Mouse (Mus musculus): ENCODE measurements around the gene Pip4k2c.

GRCm38 (mm10) chr10:127255625-127256345, 44.4 kb upstream of the Pip4k2c start:
- no peak for TF ChIP-seq POLR2AphosphoS2 (IDR thresholded peaks at IDR 0.05; ENCODE audit: insufficient read length, low read depth)
- TF ChIP-seq POLR2A (IDR thresholded peaks at IDR 0.05; ENCODE audit: insufficient read length, low read depth), result no peak
- no peak for TF ChIP-seq E2F4 (IDR thresholded peaks at IDR 0.05; ENCODE audit: insufficient read depth)
- TF ChIP-seq MYOG (IDR thresholded peaks at IDR 0.05; ENCODE audit: control insufficient read depth in 1 of 3, insufficient read depth in 1 of 3, insufficient read length in 2 of 3, low read depth in 2 of 3), result no peak
